Mouse (Mus musculus): Measurements from ENCODE around the gene Sirpb1b.

GRCm38 (mm10) chr3:15583452-15583851 lies 8.6 kb upstream of the Sirpb1b start:
- TF ChIP-seq CTCF (IDR thresholded peaks at IDR 0.05; ENCODE audit: low read depth, low read length) = no peak
- no peak for TF ChIP-seq GATA1 (IDR thresholded peaks at IDR 0.05; ENCODE audit: borderline replicate concordance, low read length)
- TF ChIP-seq TAL1 (conservative IDR thresholded peaks at IDR 0.05; ENCODE audit: low read depth, low read length) = no peak
